Mouse (Mus musculus): Measurements from ENCODE around the gene Dlgap4. TPM values are rescaled to one million over a fixed set of nuclear protein-coding genes. Genes with fewer than 3 reads are reported as not detected.

Gene Dlgap4
- total RNA-seq, 2 experiments from 2014 or later: 199 to 207 TPM

GRCm38 (mm10) chr2:156657522-156657921 is 44.0 kb downstream of the Dlgap4 start:
- no peak for DNase-seq (ENCODE audit: low spot score in 2 of 2)

GRCm38 (mm10) chr2:156658221-156658620 is 44.7 kb downstream of the Dlgap4 start:
- no peak for DNase-seq (ENCODE audit: low spot score in 2 of 2)

DNA sequence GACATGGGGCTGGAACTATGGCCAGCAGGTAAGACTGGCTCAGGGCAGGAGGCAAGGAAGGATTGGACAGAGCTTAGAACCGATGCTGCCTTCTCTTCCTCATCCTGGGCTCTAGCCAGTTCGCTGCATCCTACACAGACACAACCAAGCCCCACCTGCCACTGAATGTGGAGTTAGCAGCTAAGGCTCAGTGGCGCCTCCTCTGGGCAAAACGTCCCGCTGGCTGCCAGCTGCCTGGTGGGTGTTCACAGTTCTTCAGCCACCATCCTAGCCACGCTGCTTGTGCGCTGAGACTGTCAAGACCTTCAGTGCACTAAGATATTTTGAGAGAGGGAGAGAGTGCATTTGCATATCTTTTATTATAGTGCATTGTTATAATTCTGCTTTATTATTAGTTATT is 45.2 kb downstream of the Dlgap4 start:
- DNase-seq (ENCODE audit: low spot score in 2 of 2): peak; percentile 54 to 71

- DNase-seq (ENCODE audit: low spot score in 2 of 2): no peak
These were observed 46.5 kb downstream of the Dlgap4 start for GRCm38 (mm10) chr2:156659981-156660380.

GRCm38 (mm10) chr2:156663162-156663561 is 49.7 kb downstream of the Dlgap4 start:
- DNase-seq (ENCODE audit: low spot score in 2 of 2): peak in 1 of 2 experiments; percentile 51

- DNase-seq (ENCODE audit: low spot score in 2 of 2): peak in 1 of 2 experiments; percentile 49
These were observed 50.9 kb downstream of the Dlgap4 start for GRCm38 (mm10) chr2:156664407-156664806.

DNA sequence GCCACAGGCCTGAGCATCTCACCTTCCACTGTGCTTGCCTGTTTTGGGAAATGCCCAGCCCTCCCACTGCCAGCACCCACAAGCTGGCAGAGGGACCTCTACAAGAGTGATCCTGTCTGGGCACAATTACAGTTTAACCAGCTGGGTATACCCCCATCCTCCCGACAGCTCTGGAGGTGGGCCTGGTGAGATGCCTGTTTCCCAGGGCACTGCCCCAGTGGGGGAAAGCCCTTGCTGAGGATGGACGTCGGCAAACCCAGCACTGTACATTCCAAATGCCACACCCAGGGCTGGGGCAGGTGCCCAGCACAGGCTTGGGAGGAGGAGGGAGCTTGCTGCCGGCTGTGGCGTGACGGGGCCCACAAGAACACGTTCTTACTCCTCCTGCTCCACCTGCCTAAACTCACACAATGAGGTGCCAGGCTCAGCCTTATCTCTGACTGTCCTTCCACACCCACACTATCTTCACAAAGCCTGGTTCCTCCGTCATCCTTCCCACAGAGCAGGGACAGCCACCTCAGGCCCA is 51.6 kb downstream of the Dlgap4 start:
- peak in 1 of 2 experiments; percentile 38 for DNase-seq (ENCODE audit: low spot score in 2 of 2)

GRCm38 (mm10) chr2:156665620-156666196 is 52.2 kb downstream of the Dlgap4 start:
- DNase-seq (ENCODE audit: low spot score in 2 of 2): no peak

DNA sequence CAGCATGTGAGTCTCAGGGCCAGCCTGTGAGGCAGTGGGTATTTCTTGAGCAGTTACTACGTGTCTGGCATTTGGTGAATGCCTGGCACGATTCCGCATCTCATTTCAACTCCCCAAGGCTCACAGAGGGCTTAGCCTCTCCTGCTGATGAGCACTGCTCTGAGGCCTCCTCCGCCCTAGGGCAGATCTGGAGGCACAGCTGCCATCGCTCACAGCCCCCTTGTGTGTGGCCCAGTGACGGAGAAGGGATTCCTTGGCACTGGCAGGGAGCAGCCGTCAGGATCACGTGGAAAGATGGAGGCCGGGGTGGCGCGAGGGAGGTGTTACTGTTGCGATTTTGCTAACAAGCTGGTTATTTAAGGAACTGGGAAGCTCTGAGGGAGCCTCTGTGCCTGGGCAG is 52.7 kb downstream of the Dlgap4 start:
- DNase-seq (ENCODE audit: low spot score in 2 of 2): peak; percentile 79 to 90

- no peak for DNase-seq (ENCODE audit: low spot score in 2 of 2)
These were observed 53.8 kb downstream of the Dlgap4 start for GRCm38 (mm10) chr2:156667290-156667689.

- DNase-seq (ENCODE audit: low spot score in 2 of 2): no peak
These were observed 55.1 kb downstream of the Dlgap4 start for GRCm38 (mm10) chr2:156668625-156669024.

GRCm38 (mm10) chr2:156673307-156673706 is 59.8 kb downstream of the Dlgap4 start:
- peak; percentile 78 to 83 for DNase-seq (ENCODE audit: low spot score in 2 of 2)

GRCm38 (mm10) chr2:156673881-156674669 is 60.6 kb downstream of the Dlgap4 start:
- no peak for DNase-seq (ENCODE audit: low spot score in 2 of 2)

DNA sequence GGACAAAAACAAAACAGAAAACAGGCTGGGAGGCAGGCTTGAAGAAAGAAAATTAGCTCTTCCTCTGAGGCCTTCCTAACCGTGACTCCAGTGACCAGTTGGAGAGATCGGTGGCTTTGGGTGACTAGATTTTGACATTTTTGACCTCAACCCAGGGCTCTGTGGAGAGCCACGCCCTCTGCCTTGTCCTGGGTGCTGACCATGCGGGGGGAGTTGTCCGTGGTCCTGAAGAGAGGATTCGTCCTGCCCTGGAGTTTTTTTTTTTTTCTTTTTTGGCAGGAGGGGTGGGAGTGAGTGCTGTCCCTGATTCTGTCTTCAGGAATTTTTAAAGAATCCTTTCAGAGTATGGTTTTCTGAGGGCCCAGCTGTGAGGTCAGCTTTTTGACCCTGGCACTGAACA is 63.4 kb downstream of the Dlgap4 start:
- no peak for DNase-seq (ENCODE audit: low spot score in 2 of 2)

DNA sequence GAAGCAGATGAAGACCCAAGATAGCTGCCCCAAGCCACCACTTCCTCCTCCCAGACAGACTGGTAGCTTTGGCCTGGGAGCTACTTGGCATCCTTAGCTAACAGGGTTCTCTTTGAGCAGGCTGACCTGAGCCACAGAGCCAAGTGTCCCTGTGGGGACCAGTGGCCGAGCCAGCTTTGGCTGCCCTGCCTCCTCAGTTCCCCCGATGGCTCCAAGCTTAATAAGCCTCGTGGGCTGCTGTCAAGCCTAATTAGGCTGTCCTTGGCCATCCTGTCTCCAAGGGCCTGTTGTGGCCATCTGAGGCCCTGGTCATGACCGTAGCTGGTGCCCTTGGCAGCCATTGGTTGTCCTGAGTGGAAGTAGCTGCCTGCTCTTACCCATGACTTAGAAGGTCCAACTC is 64.6 kb downstream of the Dlgap4 start:
- DNase-seq (ENCODE audit: low spot score in 2 of 2): no peak

- DNase-seq (ENCODE audit: low spot score in 2 of 2): no peak
These were observed 69.5 kb downstream of the Dlgap4 start for GRCm38 (mm10) chr2:156682965-156683364.

- DNase-seq (ENCODE audit: low spot score in 2 of 2): no peak
These were observed 72.5 kb downstream of the Dlgap4 start for GRCm38 (mm10) chr2:156685999-156686398.

- no peak for DNase-seq (ENCODE audit: low spot score in 2 of 2)
These were observed 73.2 kb downstream of the Dlgap4 start for GRCm38 (mm10) chr2:156686754-156687153.

DNA sequence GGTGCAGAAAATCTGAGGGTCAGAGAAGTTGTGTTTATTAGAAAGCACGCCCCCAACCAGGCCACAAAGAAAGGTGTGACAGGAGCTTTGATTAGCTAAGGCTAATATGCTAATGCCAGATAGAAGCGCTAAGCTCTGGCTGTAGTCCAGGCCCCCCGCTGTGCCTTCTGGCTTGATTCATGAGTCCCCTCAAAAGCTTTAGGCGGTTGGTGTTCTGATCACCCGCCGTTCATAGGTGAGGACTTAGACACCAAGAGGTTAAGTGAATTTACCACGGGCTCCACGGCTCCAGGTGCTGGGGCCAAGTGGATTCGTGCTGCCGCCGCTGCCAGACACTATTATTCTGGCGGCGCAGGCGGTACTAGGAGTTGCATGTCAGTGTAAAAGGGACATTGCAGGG is 75.1 kb downstream of the Dlgap4 start:
- peak in 1 of 2 experiments; percentile 43 for DNase-seq (ENCODE audit: low spot score in 2 of 2)

- no peak for DNase-seq (ENCODE audit: low spot score in 2 of 2)
These were observed 77.3 kb downstream of the Dlgap4 start for GRCm38 (mm10) chr2:156690833-156691232.

DNA sequence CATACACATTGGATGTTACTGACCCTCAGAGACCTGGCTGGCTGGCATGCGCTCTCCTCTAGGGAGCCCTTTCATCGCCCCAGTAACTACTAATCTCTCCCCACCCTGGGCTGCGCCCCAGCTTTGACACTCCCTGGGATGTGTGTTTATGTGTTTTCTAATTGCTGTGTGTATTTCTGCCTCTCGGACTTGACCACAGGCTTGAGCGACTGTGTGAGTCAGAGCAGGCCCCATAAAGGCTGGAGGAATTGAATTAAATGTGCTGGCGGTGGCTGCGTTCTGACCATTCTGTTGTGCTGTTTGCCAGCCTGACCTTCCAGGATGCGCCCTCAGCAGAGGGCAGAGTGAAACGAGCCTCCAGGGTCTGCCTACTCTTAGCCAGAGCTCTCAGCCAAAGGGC is 78.2 kb downstream of the Dlgap4 start:
- no peak for DNase-seq (ENCODE audit: low spot score in 2 of 2)

DNA sequence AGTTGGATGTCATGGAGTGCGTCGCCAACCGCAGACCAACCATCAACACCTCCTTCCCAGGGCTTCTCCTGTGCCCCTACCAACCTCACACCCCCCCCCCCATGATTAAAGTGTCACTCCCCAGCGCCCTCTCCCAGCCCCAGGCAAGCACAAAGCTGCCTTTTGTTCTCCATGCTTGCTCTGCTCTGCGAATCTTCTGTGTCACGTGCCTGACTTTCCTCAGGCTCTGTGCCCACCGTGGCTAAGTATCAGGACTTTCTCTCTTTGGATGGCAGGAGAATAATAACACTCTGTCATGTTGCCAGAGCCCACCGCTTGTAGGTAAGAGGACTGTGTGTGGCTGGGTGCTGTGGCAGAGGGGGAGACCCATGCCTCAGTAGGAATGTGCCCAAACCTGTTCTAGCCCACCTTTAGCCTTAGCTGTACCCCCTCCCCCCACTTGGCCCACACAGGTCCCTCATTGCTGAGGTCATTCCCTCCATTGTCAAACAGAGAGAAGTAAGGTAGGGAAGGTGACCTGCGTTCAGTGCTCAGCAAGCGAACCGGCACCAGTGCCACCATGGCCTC is 79.8 kb downstream of the Dlgap4 start:
- no peak for DNase-seq (ENCODE audit: low spot score in 2 of 2)
